8 mouse cellular contexts compared by ENCODE assay signal in genomic region chr6:149409845-149410244, GRCm38 (mm10). TPM values are rescaled to one million over a fixed set of nuclear protein-coding genes. Genes with fewer than 3 reads are reported as not detected.
DNase-seq lines count a peak whose midpoint lies in the region; ATAC-seq and TF ChIP-seq lines count a peak whose summit lies in the region.

No protein-coding gene starts in this region.

- peak overlapping the region; percentile 68 for H3K4me2 ChIP-seq in neural tube, embryonic 11.5 days (ENCODE audit: low read depth)
- H3K4me2 ChIP-seq in limb, embryonic 15.5 days: no peak overlapping the region
- peak overlapping the region; percentile 85 for H3K4me2 ChIP-seq in stomach, postnatal 0 days (replicated peaks; ENCODE audit: low read depth)

- TF ChIP-seq EP300 in stomach, postnatal 0 days (optimal IDR thresholded peaks at IDR 0.05): no peak

- H3K27ac ChIP-seq in neural tube, embryonic 11.5 days (ENCODE audit: low read depth, low read length): no peak overlapping the region
- H3K27ac ChIP-seq in limb, embryonic 15.5 days: no peak overlapping the region
- H3K27ac ChIP-seq in stomach, postnatal 0 days (replicated peaks): no peak overlapping the region

- WGBS in neural tube, embryonic 11.5 days: 4% methylated on average over 4 of the region's 4 CpGs
- 13% methylated on average over 4 of the region's 4 CpGs for WGBS in limb, embryonic 15.5 days
- WGBS in stomach, postnatal 0 days: 21% methylated on average over 4 of the region's 4 CpGs

- H3K9ac ChIP-seq in neural tube, embryonic 11.5 days (ENCODE audit: low read length): peak overlapping the region; percentile 78
- H3K9ac ChIP-seq in limb, embryonic 15.5 days: no peak overlapping the region
- H3K9ac ChIP-seq in stomach, postnatal 0 days (ENCODE audit: low read length): no peak overlapping the region

- DNase-seq in cerebellum, postnatal 14 days: peak; percentile 18 to 55
- DNase-seq in cerebellum, adult 9-10 months: no peak
- no peak for DNase-seq in neural tube, embryonic 11.5 days (ENCODE audit: low spot score)
- DNase-seq in neural tube, embryonic 10.5 days (ENCODE audit: extremely low spot score, low spot score): no peak
- DNase-seq in stomach, postnatal 0 days (ENCODE audit: low spot score): no peak
- no peak for DNase-seq in adrenal gland, postnatal 25 days

- H3K36me3 ChIP-seq in neural tube, embryonic 11.5 days (ENCODE audit: control insufficient read depth, insufficient read depth, low read length): no peaks in the 10 kb centered on the region
- no peaks in the 10 kb centered on the region for H3K36me3 ChIP-seq in limb, embryonic 15.5 days
- H3K36me3 ChIP-seq in stomach, postnatal 0 days (ENCODE audit: control insufficient read depth, insufficient read depth, low read length): no peaks in the 10 kb centered on the region

- no peak for TF ChIP-seq CTCF in stomach, postnatal 0 days (IDR thresholded peaks at IDR 0.05; ENCODE audit: low read depth)

- H3K4me1 ChIP-seq in neural tube, embryonic 11.5 days (ENCODE audit: control insufficient read depth, insufficient read depth, low read length): no peaks in the 10 kb centered on the region
- peaks cover 6% of the 10 kb centered on the region; the same call in 1 of the 2 replicates for H3K4me1 ChIP-seq in limb, embryonic 15.5 days
- H3K4me1 ChIP-seq in stomach, postnatal 0 days (replicated peaks; ENCODE audit: control insufficient read depth, insufficient read depth): no peaks in the 10 kb centered on the region; the same call in 1 of the 2 replicates

- H3K9me3 ChIP-seq in neural tube, embryonic 11.5 days (ENCODE audit: control insufficient read depth, low read length): no peaks in the 10 kb centered on the region
- H3K9me3 ChIP-seq in limb, embryonic 15.5 days: no peaks in the 10 kb centered on the region
- H3K9me3 ChIP-seq in stomach, postnatal 0 days (ENCODE audit: control insufficient read depth, low read length): no peaks in the 10 kb centered on the region

- peak overlapping the region; percentile 74 for H3K4me3 ChIP-seq in neural tube, embryonic 11.5 days (ENCODE audit: low read depth, low read length)
- H3K4me3 ChIP-seq in limb, embryonic 15.5 days: peak overlapping the region; percentile 62
- H3K4me3 ChIP-seq in stomach, postnatal 0 days (ENCODE audit: low read depth, low read length): peak overlapping the region; percentile 66; the same call in 1 of the 2 replicates

- no peak for ATAC-seq in neural tube, embryonic 11.5 days (ENCODE audit: insufficient read depth, low FRiP score, low TSS enrichment)
- no peak for ATAC-seq in limb, embryonic 15.5 days (ENCODE audit: insufficient number of reproducible peaks, low FRiP score, low TSS enrichment, low read depth)
- no peak for ATAC-seq in stomach, postnatal 0 days (ENCODE audit: low FRiP score, low TSS enrichment)
- no peak for ATAC-seq in activated CD4-positive, CD25-positive, alpha-beta regulatory T cell, adult 4 months

- no peaks in the 10 kb centered on the region for H3K27me3 ChIP-seq in neural tube, embryonic 11.5 days (ENCODE audit: control insufficient read depth, insufficient read depth, low read length)
- no peaks in the 10 kb centered on the region for H3K27me3 ChIP-seq in limb, embryonic 15.5 days
- H3K27me3 ChIP-seq in stomach, postnatal 0 days (ENCODE audit: control insufficient read depth, insufficient read depth, low read length): no peaks in the 10 kb centered on the region

RNA-seq across cellular contexts. Expression of gene Bicd1, which starts 1.2 kb away (rescaled TPM):
- polyA plus RNA-seq in neural tube, embryonic 11.5 days (2014; fragmentation: Nextera tagmentation; extraction: Ambion mirVana): 14.0 and 17.8 TPM in 2 replicates
- polyA plus RNA-seq in limb, embryonic 15.5 days (2015; fragmentation: Nextera tagmentation; extraction: Ambion mirVana): 2.7 and 3.1 TPM in 2 replicates
- polyA plus RNA-seq in stomach, postnatal 0 days (2015; fragmentation: Nextera tagmentation; extraction: Ambion mirVana): 4.1 and 4.5 TPM in 2 replicates
- 3.5 and 6.0 TPM in 2 replicates for total RNA-seq in adrenal gland, postnatal 25 days (2021)
- 10 to 100 TPM in 1 of 2 experiments, 1 to 10 TPM in 1; 8.8 to 10.8 TPM for polyA plus RNA-seq in activated CD4-positive, CD25-positive, alpha-beta regulatory T cell, adult 4 months (2017; shearing (Covaris generic))

Comparison
In these comparisons a context has a peak if more than half of its experiments do, and no peak if none do; other contexts are left out.
1. DNase-seq: peak in cerebellum, postnatal 14 days (2 of 2); none in cerebellum, adult 9-10 months (single experiment), neural tube, embryonic 11.5 days (single experiment), neural tube, embryonic 10.5 days (single experiment), stomach, postnatal 0 days (single experiment) and adrenal gland, postnatal 25 days (single experiment).
2. Peak in every context shown above with its lines, with median percentiles within 50 percentile points of each other: H3K4me3 ChIP-seq.